Mouse (Mus musculus) embryonic facial prominence, embryonic 11.5 days (tissue): ENCODE results near the gene Rab40c. TPM values are rescaled to one million over a fixed set of nuclear protein-coding genes. Genes with fewer than 3 reads are reported as not detected.

Experiments used
- ATAC-seq: fragments of 200-750 bp; cut with Nextera tagmentation; replicated peaks from 2 replicates; pipeline ENCODE4 v1.8.0; 2017; ENCODE audit warnings: low read depth; ENCODE audit not compliant: insufficient number of reproducible peaks, low FRiP score, low TSS enrichment
- DNase-seq: peaks from one replicate; pipeline ENCODE4 v3.0.0-alpha.2; 2015; ENCODE audit warnings: low spot score
- H3K27ac ChIP-seq: fragments of 300-500 bp; sonication (generic); replicated peaks from 2 replicates; pipeline ENCODE4 v1.5.1; 2014; ENCODE audit warnings: mild to moderate bottlenecking, low read depth, low read length, control low read depth
- H3K27me3 ChIP-seq: fragments of 300-500 bp; sonication (generic); 2 replicates; pipeline ENCODE4 v1.6.1; 2014; ENCODE audit warnings: mild to moderate bottlenecking, low read length, moderate library complexity, mixed read lengths; ENCODE audit not compliant: control insufficient read depth, insufficient read depth
- H3K36me3 ChIP-seq: fragments of 300-500 bp; sonication (generic); replicated peaks from 2 replicates; pipeline ENCODE4 v1.6.1; 2014; ENCODE audit warnings: low read depth, mild to moderate bottlenecking, low read length, moderate library complexity, mixed read lengths; ENCODE audit not compliant: control insufficient read depth, insufficient read depth
- H3K4me1 ChIP-seq: fragments of 300-500 bp; sonication (generic); 2 replicates; pipeline ENCODE4 v1.6.1; 2014; ENCODE audit warnings: low read length, mixed read lengths; ENCODE audit not compliant: control insufficient read depth, insufficient read depth
- H3K4me2 ChIP-seq: fragments of 300-500 bp; sonication (generic); 2 replicates; pipeline ENCODE4 v1.6.1; 2014; ENCODE audit warnings: low read depth, mild to moderate bottlenecking, control low read depth, low read length, moderate library complexity
- H3K4me3 ChIP-seq: fragments of 300-500 bp; sonication (generic); 2 replicates; pipeline ENCODE4 v1.5.1; 2014; ENCODE audit warnings: low read depth, low read length, control low read depth
- H3K9ac ChIP-seq: fragments of 300-500 bp; sonication (generic); replicated peaks from 2 replicates; pipeline ENCODE4 v1.6.1; 2014; ENCODE audit warnings: mild to moderate bottlenecking, control low read depth, low read length
- H3K9me3 ChIP-seq: fragments of 300-500 bp; sonication (generic); replicated peaks from 2 replicates; pipeline ENCODE4 v1.6.1; 2016; ENCODE audit warnings: mild to moderate bottlenecking, low read length, inconsistent platforms, mixed read lengths; ENCODE audit not compliant: control insufficient read depth
- WGBS: fragments of 180-500 bp; shearing (Covaris S2); extraction: QIAGEN DNeasy Blood & Tissue Kit; methylation state at CpG from one replicate; pipeline ENCODE4 v1.1.7; 2014; 5-methylcytosine and 5-hydroxymethylcytosine counted together
- polyA plus RNA-seq: library from polyadenylated mRNA; unstranded; fragments of >200 nt; fragmentation: Nextera tagmentation; extraction: Ambion mirVana; gene quantifications from 2 replicates; pipeline ENCODE4 v1.2.1, GENCODE M21; 2014

Gene Rab40c
- polyA plus RNA-seq, 1 experiment from 2014 or later = 17.6 TPM

DNA sequence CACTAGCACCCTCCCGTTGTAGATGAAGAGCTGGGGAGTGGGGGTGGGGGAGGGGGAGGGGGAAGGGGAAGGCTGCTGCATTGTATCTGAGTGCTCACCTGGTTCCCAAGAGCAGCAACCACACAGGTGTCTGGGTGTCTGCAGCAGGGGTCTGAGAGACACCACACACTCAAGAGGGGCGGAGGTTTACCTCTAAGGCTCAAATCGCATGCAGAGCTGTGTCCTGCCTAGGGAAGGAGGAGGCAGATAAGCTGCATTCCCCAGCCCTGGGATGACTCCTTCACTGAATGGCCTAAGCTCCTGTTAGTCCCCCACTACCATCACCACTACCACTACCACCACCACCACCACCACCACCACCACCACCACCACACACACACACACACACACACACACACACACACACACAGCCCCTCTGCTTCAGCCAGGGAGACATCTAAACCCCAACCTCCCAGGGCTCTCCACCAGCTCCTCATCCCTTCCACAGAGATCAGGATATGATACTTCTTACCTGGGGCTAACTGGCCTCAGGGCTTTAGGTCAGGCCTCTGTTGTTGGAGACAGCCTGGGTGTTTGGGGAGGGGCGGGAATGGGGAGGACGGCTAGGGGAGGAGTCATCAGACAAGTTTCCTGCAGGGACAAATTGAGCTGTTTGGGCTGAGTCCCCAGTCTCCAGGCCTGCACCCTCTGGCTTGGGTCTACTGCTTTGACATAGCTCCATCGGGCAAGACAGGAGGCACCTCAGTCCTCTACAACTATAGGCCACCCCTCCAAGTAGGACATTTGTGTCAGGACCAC, 25.0 kb upstream of the Rab40c start, which contains the start of the genes Pigq and Nhlrc4:
Gene Pigq, minus strand, starts transcription at position 571 of the 798 bp plus-strand sequence.
Gene Nhlrc4, minus strand, starts transcription at position 596 of the 798 bp plus-strand sequence.
- no peak for ATAC-seq
- Histone ChIP-seq H3K36me3 (no peaks in the 10 kb centered on the region), H3K27ac (no peak within 1 kb of the TSS), H3K4me2 (peak within 1 kb of the TSS; percentile 8; the same call in 1 of the 2 replicates), H3K4me1 (no peaks in the 10 kb centered on the region; the same call in 1 of the 2 replicates), H3K9ac (no peak within 1 kb of the TSS), H3K9me3 (no peaks in the 10 kb centered on the region), H3K4me3 (no peak within 1 kb of the TSS), H3K27me3 (no peaks in the 10 kb centered on the region)
- 53% methylated on average over 5 of the region's 6 CpGs for WGBS
- DNase-seq = no peak

DNA sequence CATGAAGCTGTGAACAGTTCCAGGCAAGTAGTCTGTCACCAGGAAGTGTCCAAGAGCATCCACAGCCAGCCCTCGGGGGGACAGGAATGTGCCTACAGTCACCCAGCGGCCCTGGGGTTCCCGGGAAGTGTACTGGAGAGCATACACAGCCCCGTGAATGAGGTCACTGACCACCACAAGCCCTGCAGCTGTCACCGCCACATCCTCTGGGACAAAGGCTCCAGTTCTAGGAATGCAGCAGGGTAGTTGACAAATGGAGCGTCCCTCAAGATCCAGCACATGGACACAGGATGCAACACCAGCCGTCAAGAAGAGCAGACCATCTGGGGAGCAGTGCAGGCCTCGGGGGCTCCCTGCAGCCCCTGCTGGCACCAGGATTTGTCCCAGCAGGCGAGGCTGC, 24.2 kb upstream of the Rab40c start:
- ATAC-seq (no peak), DNase-seq (no peak)
- 73% methylated on average over 9 of the region's 9 CpGs for WGBS
- Histone ChIP-seq H3K27me3 (no peaks in the 10 kb centered on the region), H3K36me3 (no peaks in the 10 kb centered on the region), H3K9me3 (no peaks in the 10 kb centered on the region), H3K27ac (no peak overlapping the region), H3K4me3 (no peak overlapping the region), H3K9ac (no peak overlapping the region), H3K4me2 (peak overlapping the region; percentile 8; the same call in 1 of the 2 replicates), H3K4me1 (no peaks in the 10 kb centered on the region; the same call in 1 of the 2 replicates)

DNA sequence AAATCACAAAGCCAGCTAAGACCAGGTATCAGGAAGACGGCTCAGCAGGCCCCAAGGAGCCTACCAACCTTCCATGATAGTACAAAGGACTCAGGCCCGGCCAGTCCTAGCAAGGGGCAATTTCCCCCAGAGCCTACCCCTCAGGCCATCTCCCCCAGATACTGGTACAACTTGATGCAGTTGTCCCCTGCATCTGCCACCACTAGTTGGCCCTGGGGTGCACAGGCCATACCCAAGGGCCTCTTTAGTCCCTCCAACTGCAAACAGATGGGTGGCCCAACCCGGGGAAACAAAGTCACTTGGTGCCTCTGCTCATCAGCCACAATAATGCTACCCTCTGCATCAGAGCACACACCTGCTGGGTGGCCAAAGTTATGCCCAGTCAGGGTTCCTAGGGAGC, 23.7 kb upstream of the Rab40c start:
- DNase-seq (no peak), ATAC-seq (no peak)
- 70% methylated on average over 3 of the region's 3 CpGs for WGBS
- no peak overlapping the region for H3K4me3 ChIP-seq
- no peaks in the 10 kb centered on the region; the same call in 1 of the 2 replicates for H3K4me1 ChIP-seq
- no peaks in the 10 kb centered on the region for H3K9me3 ChIP-seq
- no peaks in the 10 kb centered on the region for H3K27me3 ChIP-seq
- no peaks in the 10 kb centered on the region for H3K36me3 ChIP-seq
- H3K27ac ChIP-seq = no peak overlapping the region
- H3K9ac ChIP-seq = no peak overlapping the region
- H3K4me2 ChIP-seq = no peak overlapping the region

DNA sequence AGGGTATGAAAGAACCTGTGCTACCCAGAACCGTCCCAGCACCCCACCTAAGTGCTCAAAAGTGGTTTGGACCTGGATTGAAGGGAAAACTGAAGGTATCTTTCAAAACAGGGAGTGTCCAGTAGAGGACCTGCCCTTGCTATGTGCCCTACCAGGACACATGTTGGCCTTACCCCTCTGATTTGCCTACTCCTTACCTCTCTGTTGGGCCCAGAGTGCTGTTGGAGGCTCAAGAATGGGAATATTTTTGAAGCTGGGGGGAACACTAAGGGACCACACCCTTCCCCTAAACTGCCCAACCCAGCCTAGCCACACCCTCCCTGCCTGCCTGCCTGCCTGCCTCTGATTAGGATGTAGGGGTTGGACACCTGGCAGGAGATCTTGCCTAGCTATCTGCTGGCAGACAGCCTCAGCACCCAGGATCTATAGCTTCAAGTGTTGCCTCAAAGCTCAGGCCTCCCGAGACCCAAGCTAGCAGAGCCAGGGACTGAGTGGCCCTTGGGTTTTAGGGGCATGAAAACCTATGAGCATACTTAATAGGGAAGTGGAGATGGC, 23.1 kb upstream of the Rab40c start:
- H3K4me1 ChIP-seq = no peaks in the 10 kb centered on the region; the same call in 1 of the 2 replicates
- H3K4me2 ChIP-seq = no peak overlapping the region
- peak overlapping the region; percentile 70; the same call in 1 of the 2 replicates for H3K4me3 ChIP-seq
- no peak overlapping the region for H3K27ac ChIP-seq
- H3K9ac ChIP-seq = peak overlapping the region; percentile 19
- no peaks in the 10 kb centered on the region for H3K36me3 ChIP-seq
- no peak for ATAC-seq
- DNase-seq = no peak
- H3K9me3 ChIP-seq = no peaks in the 10 kb centered on the region
- 77% methylated on average over 2 of the region's 2 CpGs for WGBS
- H3K27me3 ChIP-seq = no peaks in the 10 kb centered on the region

DNA sequence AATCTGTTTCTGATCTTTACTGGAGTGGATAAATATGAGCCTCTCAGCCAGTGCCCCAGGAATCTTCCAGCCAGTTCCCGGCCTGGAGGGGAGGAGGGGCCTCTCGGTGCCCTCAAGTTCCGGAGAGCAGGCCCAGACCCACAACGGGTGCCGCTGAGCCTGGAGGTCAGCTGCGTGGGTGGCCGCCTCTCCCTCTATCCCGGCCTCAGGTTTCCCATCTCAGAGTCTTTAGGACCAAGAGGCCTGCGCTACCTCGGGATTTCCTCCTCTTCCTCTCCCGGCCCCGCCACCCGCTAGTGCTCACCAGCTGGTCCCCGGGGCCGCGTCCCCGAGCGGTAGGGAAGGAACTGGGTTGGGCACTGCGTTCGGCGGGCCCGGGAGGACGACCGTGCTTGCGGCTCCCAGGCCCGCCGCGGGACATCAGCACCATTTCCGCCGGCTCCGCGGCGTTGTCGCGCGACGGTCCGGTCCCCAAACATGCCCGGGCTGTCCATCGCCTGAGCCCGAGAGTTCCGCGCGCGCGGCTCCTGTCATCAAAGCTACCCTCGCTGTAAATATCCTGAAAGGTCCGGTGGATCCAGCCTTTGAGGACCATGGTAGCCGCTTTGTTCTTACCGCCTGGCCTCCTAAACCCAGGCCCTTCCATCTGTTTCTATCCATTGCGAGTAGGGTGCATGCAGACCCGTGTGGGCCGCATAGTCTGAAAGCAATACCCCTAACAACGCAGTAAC, 22.1 kb upstream of the Rab40c start:
- peak overlapping the region; percentile 70 for H3K4me3 ChIP-seq
- no peaks in the 10 kb centered on the region; the same call in 1 of the 2 replicates for H3K36me3 ChIP-seq
- H3K27me3 ChIP-seq = no peaks in the 10 kb centered on the region
- peak overlapping the region; percentile 55 for H3K4me2 ChIP-seq
- no peaks in the 10 kb centered on the region; the same call in 1 of the 2 replicates for H3K4me1 ChIP-seq
- ATAC-seq (peak; percentile 40; the same call in 1 of the 2 replicates), DNase-seq (peak; percentile 76)
- H3K9ac ChIP-seq = peak overlapping the region; percentile 93
- H3K9me3 ChIP-seq = no peaks in the 10 kb centered on the region
- H3K27ac ChIP-seq = peak overlapping the region; percentile 87
- 4% methylated on average over 53 of the region's 54 CpGs for WGBS

DNA sequence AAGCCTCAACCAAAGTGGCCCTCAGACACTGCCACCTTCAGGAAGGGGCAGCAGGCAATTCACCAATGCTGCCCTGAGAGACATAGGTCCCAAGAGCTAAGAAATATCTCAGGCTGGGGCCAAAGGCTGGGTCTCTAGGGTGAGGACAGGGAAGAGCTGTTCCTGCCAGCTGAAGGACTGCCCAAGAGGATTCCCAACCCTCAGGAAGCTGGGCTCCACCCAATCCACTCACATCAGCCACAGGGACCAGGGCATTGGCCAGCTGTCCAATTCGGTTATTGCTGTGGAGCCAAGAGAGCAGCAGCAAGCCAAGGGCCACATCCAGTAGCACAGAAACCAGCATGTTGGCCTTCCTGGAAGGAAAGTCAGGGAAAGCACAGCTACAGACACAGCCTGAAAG, 15.0 kb upstream of the Rab40c start:
- H3K4me2 ChIP-seq = no peak overlapping the region
- no peak overlapping the region for H3K27ac ChIP-seq
- no peak for ATAC-seq
- DNase-seq = no peak
- no peak overlapping the region for H3K9ac ChIP-seq
- 100% methylated on average over 1 of the region's 1 CpGs for WGBS
- peaks cover 10% of the 10 kb centered on the region for H3K36me3 ChIP-seq
- no peak overlapping the region for H3K4me3 ChIP-seq
- H3K27me3 ChIP-seq = no peaks in the 10 kb centered on the region
- H3K4me1 ChIP-seq = no peaks in the 10 kb centered on the region
- H3K9me3 ChIP-seq = no peaks in the 10 kb centered on the region

DNA sequence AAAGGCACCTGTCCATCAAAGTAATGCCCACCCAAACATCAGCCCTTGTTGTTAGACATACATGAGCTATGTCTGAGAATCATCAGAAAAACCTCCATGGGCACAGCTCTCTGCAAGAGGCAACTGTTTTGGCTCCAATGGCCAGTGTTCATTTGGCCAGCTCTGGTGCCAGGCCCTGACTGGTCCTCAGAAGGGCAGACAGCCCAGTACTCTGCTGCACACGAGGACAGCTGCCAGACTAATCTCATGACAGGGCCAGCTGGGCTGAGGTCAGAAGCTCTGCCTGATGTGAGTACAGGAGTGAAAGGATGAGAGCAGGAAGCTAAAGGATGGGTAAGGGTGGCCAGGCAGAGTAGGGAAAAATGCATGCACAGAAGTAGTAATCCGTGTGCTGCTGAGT, 5.8 kb upstream of the Rab40c start:
- no peak overlapping the region for H3K4me2 ChIP-seq
- H3K27me3 ChIP-seq = no peaks in the 10 kb centered on the region
- no peak overlapping the region for H3K4me3 ChIP-seq
- no peaks in the 10 kb centered on the region for H3K9me3 ChIP-seq
- H3K36me3 ChIP-seq = peaks cover 5% of the 10 kb centered on the region
- H3K9ac ChIP-seq = no peak overlapping the region
- no peak overlapping the region for H3K27ac ChIP-seq
- no peak for ATAC-seq
- no peak for DNase-seq
- H3K4me1 ChIP-seq = no peaks in the 10 kb centered on the region
- 74% methylated on average over 2 of the region's 2 CpGs for WGBS
